ENCODE assay signal across 9 mouse cellular contexts in the genomic region with DNA sequence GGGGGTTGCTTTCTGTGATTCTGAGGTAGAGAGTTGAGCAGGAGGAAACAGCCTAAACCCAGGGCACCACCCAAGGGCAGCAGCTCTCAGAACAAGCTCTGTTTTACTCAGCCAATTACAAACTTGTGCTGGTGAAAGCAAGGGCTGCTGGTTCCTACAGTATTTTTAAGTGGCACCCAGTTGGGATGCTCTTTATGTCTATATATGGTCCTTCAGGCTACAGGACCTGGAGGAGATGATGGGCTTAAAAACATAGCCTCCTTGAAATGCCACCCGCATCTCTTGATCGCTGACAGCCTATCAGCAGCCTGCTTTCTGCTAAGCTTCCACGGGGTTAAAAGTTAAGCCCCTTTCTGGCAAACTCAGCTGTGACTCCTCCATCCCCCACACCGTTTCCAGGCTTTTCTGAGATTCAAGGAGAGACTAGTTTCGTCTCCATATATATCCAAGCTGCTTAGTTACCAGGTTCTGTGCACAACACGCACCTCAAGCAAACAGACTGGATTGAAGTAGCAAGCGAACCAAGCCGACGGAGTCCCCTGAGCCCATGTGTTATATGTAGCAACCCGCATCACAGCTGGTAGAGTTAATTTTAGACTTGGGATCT. TPM values are rescaled to one million over a fixed set of nuclear protein-coding genes. Genes with fewer than 3 reads are reported as not detected.
DNase-seq lines count a peak whose midpoint lies in the region; ATAC-seq and TF ChIP-seq lines count a peak whose summit lies in the region.
"Had no signal": no experiment of that assay in that cellular context is flagged by ENCODE, and none has a peak within 500 bp of the region (broad histone marks: within the 10 kb centered on the region; RNA-seq: fewer than 3 reads in every experiment).

No protein-coding gene starts in this region.

- 0 out of 2 replicates have a peak, but pooled peaks have one; percentile 20 for ATAC-seq in hindbrain, embryonic 16.5 days
- no peak for ATAC-seq in hindbrain, embryonic 11.5 days (ENCODE audit: low FRiP score)
- no peak for ATAC-seq in monocyte, adult 5-6 weeks (replicated peaks; ENCODE audit: insufficient number of reproducible peaks, low FRiP score, low TSS enrichment, poor library complexity, severe bottlenecking)

- H3K4me1 ChIP-seq in hindbrain, embryonic 16.5 days (ENCODE audit: control insufficient read depth, insufficient read depth, low read depth, low read length), result peaks cover 4% of the 10 kb centered on the region; the same call in 1 of the 2 replicates
- no peaks in the 10 kb centered on the region for H3K4me1 ChIP-seq in hindbrain, embryonic 11.5 days (replicated peaks; ENCODE audit: control insufficient read depth, insufficient read depth, low read length)

- TF ChIP-seq POLR2A in myocyte (IDR thresholded peaks at IDR 0.05; ENCODE audit: insufficient read length, low read depth), result no peak

- H3K9ac ChIP-seq in hindbrain, embryonic 16.5 days (ENCODE audit: low read depth, low read length), result no peak overlapping the region
- H3K9ac ChIP-seq in hindbrain, embryonic 11.5 days (ENCODE audit: low read depth, low read length), result no peak overlapping the region

- no peaks in the 10 kb centered on the region for H3K9me3 ChIP-seq in hindbrain, embryonic 16.5 days (ENCODE audit: control insufficient read depth, low read length)
- H3K9me3 ChIP-seq in hindbrain, embryonic 11.5 days (ENCODE audit: control insufficient read depth, low read length), result no peaks in the 10 kb centered on the region

- DNase-seq in hindbrain, embryonic 11.5 days (ENCODE audit: low spot score), result no peak
- peak; percentile 41 for DNase-seq in embryo, embryonic 9.5 days (ENCODE audit: extremely low spot score)
- DNase-seq in heart, postnatal 10 days, result peak; percentile 46 to 49
- DNase-seq in urinary bladder, adult 2 months (ENCODE audit: low spot score), result no peak
- no peak for DNase-seq in adrenal gland, postnatal 4 days (ENCODE audit: low spot score in 2 of 2)

- no peaks in the 10 kb centered on the region for H3K36me3 ChIP-seq in hindbrain, embryonic 16.5 days (ENCODE audit: control insufficient read depth, insufficient read depth, low read length)
- no peaks in the 10 kb centered on the region for H3K36me3 ChIP-seq in hindbrain, embryonic 11.5 days (ENCODE audit: control insufficient read depth, insufficient read depth, low read length)
- H3K36me3 ChIP-seq in myocyte (ENCODE audit: control insufficient read depth, insufficient read depth), result no peaks in the 10 kb centered on the region

- no peak overlapping the region for H3K4me3 ChIP-seq in hindbrain, embryonic 16.5 days (ENCODE audit: low read length)
- H3K4me3 ChIP-seq in hindbrain, embryonic 11.5 days (ENCODE audit: low read depth, low read length), result no peak overlapping the region
- H3K4me3 ChIP-seq in myocyte, result no peak overlapping the region

- no peak overlapping the region for H3K27ac ChIP-seq in hindbrain, embryonic 16.5 days (ENCODE audit: low read depth, low read length)
- no peak overlapping the region for H3K27ac ChIP-seq in hindbrain, embryonic 11.5 days (ENCODE audit: low read depth, low read length)
- H3K27ac ChIP-seq: macrophage had no signal

- H3ac ChIP-seq in myocyte (ENCODE audit: control insufficient read depth, insufficient read length), result no peak overlapping the region

- intact Hi-C loops in heart, postnatal 10 days (cut with DNase I), result loop anchor here (10.0 kb wide), 1 partner anchor 173 kb away; the partner anchor contains the start of gene Slc4a4

- 39% methylated on average over 10 of the region's 10 CpGs for WGBS in hindbrain, embryonic 16.5 days
- whole genome bisulfite sequencing in hindbrain, embryonic 11.5 days, result 35% methylated on average over 10 of the region's 10 CpGs

- H3K79me2 ChIP-seq in myocyte (ENCODE audit: control insufficient read depth, insufficient read depth), result no peaks in the 10 kb centered on the region

- no peak overlapping the region; the same call in 1 of the 2 replicates for H3K4me2 ChIP-seq in hindbrain, embryonic 16.5 days (ENCODE audit: low read length)
- H3K4me2 ChIP-seq in hindbrain, embryonic 11.5 days (replicated peaks; ENCODE audit: low read depth, low read length), result no peak overlapping the region
- H3K4me2 ChIP-seq in myocyte (ENCODE audit: low read depth), result peak overlapping the region; percentile 56

- no peaks in the 10 kb centered on the region for H3K27me3 ChIP-seq in hindbrain, embryonic 16.5 days (replicated peaks; ENCODE audit: control insufficient read depth, insufficient read depth, low read length)
- H3K27me3 ChIP-seq in hindbrain, embryonic 11.5 days (ENCODE audit: control insufficient read depth, insufficient read depth, low read length), result no peaks in the 10 kb centered on the region
- H3K27me3 ChIP-seq in myocyte (ENCODE audit: control insufficient read depth, insufficient read depth, insufficient read length), result no peaks in the 10 kb centered on the region

TF ChIP-seq in myocyte, 11 proteins besides CTCF, POLR2A, EP300 and RAD21:
- no peak for TF ChIP-seq E2F4 (IDR thresholded peaks at IDR 0.05; ENCODE audit: insufficient read depth)
- peak in 1 of 3 experiments; percentile 51 for TF ChIP-seq MYOD1 (IDR thresholded peaks at IDR 0.05; ENCODE audit: control insufficient read depth in 1 of 3, insufficient read length in 2 of 3, low read depth in 2 of 3)
- peak in 2 of 3 experiments; percentile 46 to 70 for TF ChIP-seq MYOG (IDR thresholded peaks at IDR 0.05; ENCODE audit: control insufficient read depth in 1 of 3, insufficient read depth in 1 of 3, insufficient read length in 2 of 3, low read depth in 2 of 3)
- no peak for TF ChIP-seq TCF3 (IDR thresholded peaks at IDR 0.05; ENCODE audit: insufficient read length, low read depth)
TF ChIP-seq in myocyte: peak in this region for 2.

RNA-seq across cellular contexts. Expression of gene Mob1b, which starts 8.9 kb away (rescaled TPM):
- polyA plus RNA-seq in hindbrain, embryonic 16.5 days (2015; fragmentation: Nextera tagmentation; extraction: Ambion mirVana), result 7.5 and 9.4 TPM in 2 replicates
- 17.0 and 20.1 TPM in 2 replicates for polyA plus RNA-seq in hindbrain, embryonic 11.5 days (2014; fragmentation: Nextera tagmentation; extraction: Ambion mirVana)
- 10 to 100 TPM; 52.2 to 57.3 TPM for total RNA-seq in heart, postnatal 10 days (2021)
- 4.6 TPM for polyA plus RNA-seq in myocyte (2012; fragmentation: generic; extraction: Trizol)
- polyA plus RNA-seq in urinary bladder, adult 2 months (2012; rRNA removed), result 20.3 and 23.8 TPM in 2 replicates
- 12.2 to 18.6 TPM (median 16.3 TPM) in 3 replicates for total RNA-seq in monocyte, adult 5-6 weeks (2017)
- 10 to 100 TPM; 42.6 to 44.1 TPM for total RNA-seq in adrenal gland, postnatal 4 days (2021)

RNA-seq across cellular contexts. Expression of gene Grsf1, which starts 35.8 kb away (rescaled TPM):
- polyA plus RNA-seq in hindbrain, embryonic 16.5 days (2015; fragmentation: Nextera tagmentation; extraction: Ambion mirVana), result 39.4 and 54.5 TPM in 2 replicates
- polyA plus RNA-seq in hindbrain, embryonic 11.5 days (2014; fragmentation: Nextera tagmentation; extraction: Ambion mirVana), result 96.5 and 111 TPM in 2 replicates
- total RNA-seq in heart, postnatal 10 days (2021), result 100 to 1,000 TPM; 197 to 201 TPM
- polyA plus RNA-seq in myocyte (2012; fragmentation: generic; extraction: Trizol), result 29.5 TPM
- 48.4 and 53.5 TPM in 2 replicates for polyA plus RNA-seq in urinary bladder, adult 2 months (2012; rRNA removed)
- 64.2 to 83.6 TPM (median 72.0 TPM) in 3 replicates for total RNA-seq in monocyte, adult 5-6 weeks (2017)
- total RNA-seq in adrenal gland, postnatal 4 days (2021), result 100 to 1,000 TPM; 141 to 146 TPM

RNA-seq across cellular contexts. Expression of gene Dck, which starts 53.1 kb away (rescaled TPM):
- 41.7 and 44.1 TPM in 2 replicates for polyA plus RNA-seq in hindbrain, embryonic 16.5 days (2015; fragmentation: Nextera tagmentation; extraction: Ambion mirVana)
- polyA plus RNA-seq in hindbrain, embryonic 11.5 days (2014; fragmentation: Nextera tagmentation; extraction: Ambion mirVana), result 107 and 121 TPM in 2 replicates
- 1 to 10 TPM; 7.6 to 7.8 TPM for total RNA-seq in heart, postnatal 10 days (2021)
- polyA plus RNA-seq in myocyte (2012; fragmentation: generic; extraction: Trizol), result 4.2 TPM
- 5.8 TPM in 2 replicates for polyA plus RNA-seq in urinary bladder, adult 2 months (2012; rRNA removed)
- 18.0 to 19.1 TPM (median 18.9 TPM) in 3 replicates for total RNA-seq in monocyte, adult 5-6 weeks (2017)
- 10 to 100 TPM; 11.9 to 15.7 TPM for total RNA-seq in adrenal gland, postnatal 4 days (2021)

Comparison
In these comparisons a context has a peak if more than half of its experiments do, and no peak if none do; other contexts are left out.
1. DNase-seq: peak in embryo, embryonic 9.5 days (single experiment) and heart, postnatal 10 days (2 of 2); none in hindbrain, embryonic 11.5 days (single experiment), urinary bladder, adult 2 months (single experiment) and adrenal gland, postnatal 4 days (0 of 2).